Mouse (Mus musculus): ENCODE data around the gene Cnpy2. TPM values are rescaled to one million over a fixed set of nuclear protein-coding genes. Genes with fewer than 3 reads are reported as not detected.
"Not testable (repeated sequence)": the region's sequence is repeated elsewhere in the genome, so short reads cannot be mapped to it uniquely, and the experiment has no call there.

The Cnpy2 gene
- polyA plus RNA-seq, 1 experiment from 2014 or later, result 256 TPM

GRCm38 (mm10) chr10:128290594-128290993 is 31.7 kb upstream of the Cnpy2 start:
- H3K9ac ChIP-seq (ENCODE audit: low read length); H3K4me3 ChIP-seq (ENCODE audit: low read depth, low read length); H3K4me1 ChIP-seq (ENCODE audit: control insufficient read depth, insufficient read depth, low read length); H3K4me2 ChIP-seq (ENCODE audit: low read length); H3K9me3 ChIP-seq (replicated peaks; ENCODE audit: control insufficient read depth, low read length); DNase-seq (ENCODE audit: low spot score); ATAC-seq; H3K27me3 ChIP-seq (replicated peaks; ENCODE audit: control insufficient read depth, insufficient read depth, low read length); H3K27ac ChIP-seq (ENCODE audit: low read depth, low read length): not testable (repeated sequence)
- peaks cover 36% of the 10 kb centered on the region for H3K36me3 ChIP-seq (ENCODE audit: control insufficient read depth, insufficient read depth, low read length)
- WGBS, result 89% methylated on average over 1 of the region's 1 CpGs

- H3K4me2 ChIP-seq (ENCODE audit: low read length), result no peak overlapping the region
- no peak overlapping the region for H3K27ac ChIP-seq (ENCODE audit: low read depth, low read length)
- no peaks in the 10 kb centered on the region for H3K9me3 ChIP-seq (replicated peaks; ENCODE audit: control insufficient read depth, low read length)
- no peak overlapping the region for H3K9ac ChIP-seq (ENCODE audit: low read length)
- H3K36me3 ChIP-seq (ENCODE audit: control insufficient read depth, insufficient read depth, low read length), result peaks cover 16% of the 10 kb centered on the region
- no peaks in the 10 kb centered on the region for H3K27me3 ChIP-seq (replicated peaks; ENCODE audit: control insufficient read depth, insufficient read depth, low read length)
- ATAC-seq (no peak), DNase-seq (ENCODE audit: low spot score) (peak; percentile 20)
- H3K4me1 ChIP-seq (ENCODE audit: control insufficient read depth, insufficient read depth, low read length), result peaks cover 5% of the 10 kb centered on the region
- WGBS, result 51% methylated on average over 13 of the region's 13 CpGs
- H3K4me3 ChIP-seq (ENCODE audit: low read depth, low read length), result no peak overlapping the region
These were observed 25.7 kb upstream of the Cnpy2 start for GRCm38 (mm10) chr10:128296370-128297090.

- peaks cover 9% of the 10 kb centered on the region for H3K36me3 ChIP-seq (ENCODE audit: control insufficient read depth, insufficient read depth, low read length)
- H3K27me3 ChIP-seq (replicated peaks; ENCODE audit: control insufficient read depth, insufficient read depth, low read length), result no peaks in the 10 kb centered on the region
- H3K27ac ChIP-seq (ENCODE audit: low read depth, low read length), result no peak overlapping the region
- H3K9me3 ChIP-seq (replicated peaks; ENCODE audit: control insufficient read depth, low read length), result no peaks in the 10 kb centered on the region
- ATAC-seq, result no peak
- peaks cover 7% of the 10 kb centered on the region for H3K4me1 ChIP-seq (ENCODE audit: control insufficient read depth, insufficient read depth, low read length)
- H3K4me2 ChIP-seq (ENCODE audit: low read length), result no peak overlapping the region
- no peak overlapping the region for H3K9ac ChIP-seq (ENCODE audit: low read length)
- no peak overlapping the region for H3K4me3 ChIP-seq (ENCODE audit: low read depth, low read length)
- no peak for DNase-seq (ENCODE audit: low spot score)
- WGBS, result 65% methylated on average over 4 of the region's 4 CpGs
These were observed 25.0 kb upstream of the Cnpy2 start for GRCm38 (mm10) chr10:128297221-128297620.

- Histone ChIP-seq H3K4me3 (ENCODE audit: low read depth, low read length) (no peak overlapping the region), H3K27me3 (replicated peaks; ENCODE audit: control insufficient read depth, insufficient read depth, low read length) (no peaks in the 10 kb centered on the region), H3K4me2 (ENCODE audit: low read length) (no peak overlapping the region), H3K27ac (ENCODE audit: low read depth, low read length) (no peak overlapping the region), H3K36me3 (ENCODE audit: control insufficient read depth, insufficient read depth, low read length) (peaks cover 5% of the 10 kb centered on the region; the same call in 1 of the 2 replicates), H3K9me3 (replicated peaks; ENCODE audit: control insufficient read depth, low read length) (no peaks in the 10 kb centered on the region), H3K9ac (ENCODE audit: low read length) (no peak overlapping the region), H3K4me1 (ENCODE audit: control insufficient read depth, insufficient read depth, low read length) (peaks cover 10% of the 10 kb centered on the region)
- peak; percentile 13 for DNase-seq (ENCODE audit: low spot score)
- 75% methylated on average over 11 of the region's 11 CpGs for WGBS
- ATAC-seq, result no peak
These were observed 24.6 kb upstream of the Cnpy2 start for GRCm38 (mm10) chr10:128297622-128298021.

GRCm38 (mm10) chr10:128298243-128298642 is 24.0 kb upstream of the Cnpy2 start:
- Histone ChIP-seq H3K27me3 (replicated peaks; ENCODE audit: control insufficient read depth, insufficient read depth, low read length) (no peaks in the 10 kb centered on the region), H3K4me3 (ENCODE audit: low read depth, low read length) (no peak overlapping the region), H3K4me2 (ENCODE audit: low read length) (no peak overlapping the region), H3K27ac (ENCODE audit: low read depth, low read length) (no peak overlapping the region), H3K9ac (ENCODE audit: low read length) (no peak overlapping the region), H3K9me3 (replicated peaks; ENCODE audit: control insufficient read depth, low read length) (no peaks in the 10 kb centered on the region), H3K36me3 (ENCODE audit: control insufficient read depth, insufficient read depth, low read length) (no peaks in the 10 kb centered on the region), H3K4me1 (ENCODE audit: control insufficient read depth, insufficient read depth, low read length) (peaks cover 10% of the 10 kb centered on the region)
- ATAC-seq (no peak), DNase-seq (ENCODE audit: low spot score) (no peak)
- 83% methylated on average over 6 of the region's 6 CpGs for WGBS

- Histone ChIP-seq H3K4me3 (ENCODE audit: low read depth, low read length) (no peak within 1 kb of the TSS), H3K4me2 (ENCODE audit: low read length) (no peak within 1 kb of the TSS), H3K27me3 (replicated peaks; ENCODE audit: control insufficient read depth, insufficient read depth, low read length) (no peaks in the 10 kb centered on the region), H3K4me1 (ENCODE audit: control insufficient read depth, insufficient read depth, low read length) (peaks cover 10% of the 10 kb centered on the region), H3K9ac (ENCODE audit: low read length) (no peak within 1 kb of the TSS), H3K27ac (ENCODE audit: low read depth, low read length) (no peak within 1 kb of the TSS), H3K36me3 (ENCODE audit: control insufficient read depth, insufficient read depth, low read length) (no peaks in the 10 kb centered on the region), H3K9me3 (replicated peaks; ENCODE audit: control insufficient read depth, low read length) (no peaks in the 10 kb centered on the region)
- ATAC-seq, result no peak
- 85% methylated on average over 11 of the region's 11 CpGs for WGBS
- DNase-seq (ENCODE audit: low spot score), result no peak
These were observed 23.5 kb upstream of the Cnpy2 start, which contains the start of gene Il23a for GRCm38 (mm10) chr10:128298702-128299171. Gene Il23a, minus strand, starts transcription at chr10:128298752.

- peak overlapping the region; percentile 77 for H3K4me2 ChIP-seq (ENCODE audit: low read length)
- H3K9ac ChIP-seq (ENCODE audit: low read length), result peak overlapping the region; percentile 91
- H3K36me3 ChIP-seq (ENCODE audit: control insufficient read depth, insufficient read depth, low read length), result 0 out of 2 replicates have a peak, but pooled peaks cover 3% of the 10 kb centered on the region
- ATAC-seq, result no peak
- H3K4me1 ChIP-seq (ENCODE audit: control insufficient read depth, insufficient read depth, low read length), result peaks cover 12% of the 10 kb centered on the region
- H3K27ac ChIP-seq (ENCODE audit: low read depth, low read length), result peak overlapping the region; percentile 94; the same call in 1 of the 2 replicates
- H3K27me3 ChIP-seq (replicated peaks; ENCODE audit: control insufficient read depth, insufficient read depth, low read length), result no peaks in the 10 kb centered on the region
- no peak for DNase-seq (ENCODE audit: low spot score)
- no peaks in the 10 kb centered on the region for H3K9me3 ChIP-seq (replicated peaks; ENCODE audit: control insufficient read depth, low read length)
- H3K4me3 ChIP-seq (ENCODE audit: low read depth, low read length), result peak overlapping the region; percentile 58
- 39% methylated on average over 3 of the region's 3 CpGs for WGBS
These were observed 19.9 kb upstream of the Cnpy2 start for GRCm38 (mm10) chr10:128302357-128302756.

- ATAC-seq (peak; percentile 55), DNase-seq (ENCODE audit: low spot score) (no peak)
- Histone ChIP-seq H3K4me1 (ENCODE audit: control insufficient read depth, insufficient read depth, low read length) (peaks cover 12% of the 10 kb centered on the region), H3K9me3 (replicated peaks; ENCODE audit: control insufficient read depth, low read length) (no peaks in the 10 kb centered on the region), H3K27ac (ENCODE audit: low read depth, low read length) (peak overlapping the region; percentile 94), H3K4me3 (ENCODE audit: low read depth, low read length) (peak overlapping the region; percentile 58), H3K36me3 (ENCODE audit: control insufficient read depth, insufficient read depth, low read length) (0 out of 2 replicates have a peak, but pooled peaks cover 3% of the 10 kb centered on the region), H3K9ac (ENCODE audit: low read length) (peak overlapping the region; percentile 91), H3K4me2 (ENCODE audit: low read length) (peak overlapping the region; percentile 77), H3K27me3 (replicated peaks; ENCODE audit: control insufficient read depth, insufficient read depth, low read length) (no peaks in the 10 kb centered on the region)
- WGBS, result under 1% methylated on average over 9 of the region's 9 CpGs
These were observed 19.5 kb upstream of the Cnpy2 start for GRCm38 (mm10) chr10:128302785-128303125.
